Mouse (Mus musculus) bone marrow macrophage, adult 2 months (primary cell): ENCODE results near the gene Maob. TPM values are rescaled to one million over a fixed set of nuclear protein-coding genes. Genes with fewer than 3 reads are reported as not detected.

Source experiments
- H3K27ac ChIP-seq: 2 replicates; pipeline ENCODE4 v1.5.1; 2012; ENCODE audit warnings: low read depth, low read length; ENCODE audit not compliant: insufficient read depth
- H3K4me1 ChIP-seq: 2 replicates; pipeline ENCODE4 v1.6.1; 2012; ENCODE audit warnings: low read length; ENCODE audit not compliant: control insufficient read depth, insufficient read depth
- H3K4me3 ChIP-seq: 2 replicates; pipeline ENCODE4 v1.5.1; 2012; ENCODE audit warnings: mild to moderate bottlenecking, low read length, moderate library complexity; ENCODE audit not compliant: insufficient read depth
- CTCF ChIP-seq: IDR thresholded peaks from 2 replicates; pipeline ENCODE4 v1.5.1; 2012; ENCODE audit warnings: low read depth, mild to moderate bottlenecking, low read length, moderate library complexity
- POLR2A ChIP-seq: IDR thresholded peaks from 2 replicates; pipeline ENCODE4 v1.6.1; 2012; ENCODE audit warnings: mild to moderate bottlenecking, low read depth, low read length, borderline replicate concordance
- polyA plus RNA-seq: library from polyadenylated mRNA; stranded (reverse); fragments of >200 nt; gene quantifications from 2 replicates; pipeline ENCODE4 v1.2.4, GENCODE M21; 2012; ENCODE audit not compliant: missing spikeins, insufficient read depth, insufficient read length

Maob gene
- polyA plus RNA-seq, 1 experiment, result not detected

DNA sequence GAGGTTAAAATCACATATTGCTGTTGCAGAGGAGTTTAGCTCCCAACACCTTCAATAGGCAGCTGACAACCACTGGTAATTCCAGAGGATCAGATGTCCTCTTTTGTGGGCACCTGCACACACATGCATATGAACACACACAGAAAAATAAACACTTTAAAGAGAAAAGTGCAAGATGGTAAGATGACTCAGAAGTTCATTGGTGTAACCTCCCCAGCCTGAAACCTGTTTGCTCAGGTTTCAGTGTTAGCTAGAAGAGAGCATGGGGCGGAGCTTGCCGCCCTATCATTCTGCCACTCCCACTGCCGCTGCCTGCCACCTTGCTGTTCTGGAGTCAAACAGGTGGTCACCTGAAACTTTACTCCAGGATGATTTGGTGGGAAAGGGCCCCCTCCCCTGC lies 55.7 kb downstream of the Maob start:
- no peak for TF ChIP-seq POLR2A
- TF ChIP-seq CTCF, result no peak
- Histone ChIP-seq H3K27ac (no peak overlapping the region), H3K4me3 (no peak overlapping the region), H3K4me1 (no peaks in the 10 kb centered on the region)

DNA sequence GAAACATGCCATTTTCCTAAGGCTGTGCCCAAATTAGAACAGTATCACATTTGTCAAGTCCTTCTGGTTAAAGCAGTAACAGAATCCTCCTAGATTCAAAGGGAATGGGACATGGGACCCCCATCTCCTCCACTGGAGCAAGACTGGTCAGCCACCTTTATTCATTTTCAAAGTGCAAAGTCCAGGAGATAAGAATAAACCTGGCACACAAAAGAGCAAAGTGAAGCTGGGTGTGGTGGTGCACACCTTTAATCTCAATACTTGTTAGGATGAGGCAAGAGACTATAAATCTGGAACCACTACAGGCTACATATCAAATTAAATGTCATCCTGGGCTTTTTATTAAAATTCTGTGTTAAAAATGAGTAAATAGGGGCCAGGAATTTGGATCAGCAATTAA lies 62.4 kb downstream of the Maob start:
- TF ChIP-seq POLR2A (no peak), CTCF (no peak)
- Histone ChIP-seq H3K27ac (no peak overlapping the region), H3K4me1 (no peaks in the 10 kb centered on the region), H3K4me3 (no peak overlapping the region)

DNA sequence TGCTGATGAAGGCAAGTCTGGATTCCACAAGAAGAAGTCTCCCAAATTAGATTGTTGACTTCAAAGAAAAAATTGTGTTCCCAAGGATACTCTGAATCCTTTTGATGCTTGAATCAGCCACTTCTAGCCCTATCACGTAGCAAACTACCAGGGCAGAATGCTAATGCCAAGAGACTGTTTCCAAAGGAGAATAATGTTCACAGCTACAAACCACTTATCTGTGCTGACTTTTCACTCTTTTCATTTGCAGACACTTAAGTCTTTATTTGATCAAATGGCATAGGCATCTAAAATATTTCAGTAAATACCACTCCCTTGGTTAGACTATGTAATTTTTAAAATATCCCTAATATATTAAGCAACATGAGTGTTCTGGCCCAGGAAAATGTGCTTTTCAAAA lies 68.2 kb downstream of the Maob start:
- no peaks in the 10 kb centered on the region for H3K4me1 ChIP-seq
- H3K27ac ChIP-seq, result no peak overlapping the region
- TF ChIP-seq CTCF (no peak), POLR2A (no peak)
- no peak overlapping the region for H3K4me3 ChIP-seq

DNA sequence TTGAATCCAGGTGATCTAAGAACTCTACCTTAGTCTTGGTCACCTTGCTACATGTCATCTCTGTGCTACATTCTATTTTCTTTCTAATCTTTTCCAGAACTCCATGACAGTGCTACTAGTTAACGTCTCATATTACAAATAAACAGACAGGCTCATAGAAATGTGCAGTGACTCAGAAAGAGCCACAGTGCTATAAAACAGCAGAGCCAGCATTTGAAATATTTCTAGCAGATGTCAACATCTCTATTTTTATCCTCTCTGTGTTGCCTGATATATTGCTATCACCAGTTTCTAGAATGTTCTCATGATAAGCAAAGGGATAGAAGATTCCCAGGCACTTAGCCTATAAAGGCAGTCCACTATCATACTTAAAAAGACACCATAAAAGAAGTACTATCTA lies 103.1 kb downstream of the Maob start:
- no peak overlapping the region for H3K27ac ChIP-seq
- no peaks in the 10 kb centered on the region for H3K4me1 ChIP-seq
- H3K4me3 ChIP-seq, result no peak overlapping the region
- no peak for TF ChIP-seq CTCF

DNA sequence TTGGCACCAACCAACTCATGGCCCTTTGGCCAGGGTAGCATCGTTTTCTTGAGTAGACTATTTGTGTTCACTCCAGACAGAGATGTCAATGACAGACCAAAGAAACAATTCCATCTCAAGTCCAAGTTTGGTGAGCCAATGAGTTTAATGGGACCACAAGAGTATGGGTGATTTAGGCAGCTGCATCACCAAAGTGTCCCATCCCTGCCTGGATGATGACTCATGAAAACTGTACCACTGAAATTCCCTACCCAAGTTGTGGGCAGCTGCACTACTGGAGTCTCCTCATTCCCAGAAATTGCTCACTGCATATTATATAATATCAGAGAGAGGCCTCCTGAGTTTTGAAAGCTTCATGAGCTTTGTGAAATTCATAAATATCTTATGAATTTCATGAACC lies 111.1 kb downstream of the Maob start:
- H3K27ac ChIP-seq, result no peak overlapping the region
- H3K4me1 ChIP-seq, result no peaks in the 10 kb centered on the region
- no peak overlapping the region for H3K4me3 ChIP-seq
- no peak for TF ChIP-seq POLR2A

Other genes starting within 250 kb of the Maob start
- gene Maoa, start 197.7 kb downstream of the Maob start, polyA plus RNA-seq, result 3.0 and 3.4 TPM in 2 replicates
- gene Ndp, start 94.4 kb upstream of the Maob start, polyA plus RNA-seq, result not detected in 2 replicates